Mouse (Mus musculus): ENCODE results near the gene Hoxc12.

Hoxc12 gene

DNA sequence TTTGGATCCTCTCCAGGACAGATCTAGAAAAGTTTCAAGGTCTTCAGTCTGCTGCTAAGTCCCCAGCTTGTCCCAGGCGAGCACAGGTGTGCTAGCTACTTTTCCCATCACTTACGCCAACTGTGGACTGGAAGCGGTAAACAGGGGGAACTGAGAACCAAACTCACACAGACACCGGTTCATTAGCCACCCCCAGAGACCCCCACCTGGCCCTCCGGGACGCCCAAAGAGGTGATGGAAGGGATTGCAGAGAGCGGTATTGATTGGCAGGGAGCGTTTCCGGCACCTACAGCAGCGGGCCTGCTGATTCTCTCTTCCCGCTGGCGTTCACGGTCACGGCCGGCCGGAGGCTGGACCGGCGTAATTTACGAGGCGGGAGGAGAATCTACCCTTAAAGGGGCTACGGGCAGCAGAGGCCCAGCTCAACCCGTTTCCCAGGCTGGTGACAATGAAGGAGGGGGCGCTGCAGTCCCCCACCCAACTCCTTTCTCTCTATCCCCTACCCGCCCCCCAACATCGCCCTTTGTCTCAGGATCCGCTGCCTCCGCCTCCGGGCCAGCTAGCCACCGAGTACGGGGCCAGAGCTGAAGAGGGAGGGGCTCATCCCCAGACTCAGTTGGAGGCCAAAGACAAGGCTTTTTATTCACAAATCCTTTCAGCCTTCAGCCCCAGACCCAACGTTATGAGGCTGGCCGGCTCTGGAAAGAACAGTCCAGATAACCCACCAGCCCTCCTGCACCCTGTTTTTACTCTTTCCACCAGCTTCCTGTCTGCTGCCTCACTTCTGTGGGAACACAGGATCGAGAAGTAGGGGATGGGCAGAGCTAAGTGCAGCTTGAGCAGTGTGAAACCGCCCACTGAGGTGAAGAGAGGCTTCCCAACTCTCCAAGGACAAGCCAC lies 2.9 kb downstream of the Hoxc12 start:
- peak; percentile 79 for DNase-seq

DNA sequence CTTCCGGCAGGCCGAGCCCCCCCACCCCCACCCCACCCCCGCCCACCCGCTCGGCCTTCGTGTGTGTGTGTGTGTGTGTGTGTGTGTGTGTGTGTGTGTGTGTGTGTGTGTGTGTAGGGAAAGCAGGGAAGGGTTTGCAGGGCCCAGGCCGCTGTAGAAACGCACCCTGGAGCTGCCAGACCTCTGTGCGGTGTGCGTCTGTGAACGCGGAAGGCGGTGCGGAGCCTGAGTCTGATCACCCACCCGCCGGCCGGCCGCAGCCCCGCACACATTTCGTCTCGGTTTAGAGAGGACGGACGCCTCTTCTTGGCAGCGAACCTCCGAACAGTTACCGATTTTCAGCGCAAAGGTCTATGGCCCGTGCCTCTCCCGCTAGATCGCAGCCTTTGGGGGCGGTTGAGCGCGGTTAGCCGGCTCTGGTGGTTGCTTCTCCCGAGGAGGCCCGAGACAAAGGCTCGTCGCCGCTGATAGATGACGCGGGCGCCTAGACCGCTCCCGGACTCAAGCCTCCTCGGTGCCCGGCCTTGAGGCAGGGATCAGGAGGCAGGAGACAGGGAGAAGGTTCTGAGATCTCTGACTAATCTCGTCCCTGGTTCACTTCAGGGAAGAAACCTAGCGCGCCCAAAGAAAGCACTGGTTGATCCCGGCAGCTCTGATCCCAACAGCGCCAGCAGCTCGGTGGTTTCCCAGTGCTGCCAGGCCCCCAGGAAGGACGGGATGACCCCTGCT lies 6.3 kb downstream of the Hoxc12 start:
- no peak for DNase-seq

DNA sequence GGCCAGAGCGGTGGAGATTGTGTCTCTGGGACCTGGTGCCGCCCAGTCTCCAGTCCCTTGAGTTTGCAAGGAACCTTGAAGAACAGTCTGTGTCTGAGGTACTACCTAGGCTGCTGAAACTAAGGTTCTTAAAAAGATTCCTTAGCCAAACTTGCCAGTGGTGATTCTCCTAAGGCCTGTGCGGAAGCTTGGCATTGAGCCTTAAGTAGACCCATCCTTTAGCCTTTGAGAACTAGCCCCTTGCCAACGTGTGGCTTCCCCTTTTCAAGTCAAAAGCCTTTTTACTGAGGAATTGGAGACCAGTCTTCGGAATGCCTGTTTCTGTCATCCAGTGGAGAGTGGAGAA lies 6.9 kb downstream of the Hoxc12 start:
- DNase-seq, result no peak

DNA sequence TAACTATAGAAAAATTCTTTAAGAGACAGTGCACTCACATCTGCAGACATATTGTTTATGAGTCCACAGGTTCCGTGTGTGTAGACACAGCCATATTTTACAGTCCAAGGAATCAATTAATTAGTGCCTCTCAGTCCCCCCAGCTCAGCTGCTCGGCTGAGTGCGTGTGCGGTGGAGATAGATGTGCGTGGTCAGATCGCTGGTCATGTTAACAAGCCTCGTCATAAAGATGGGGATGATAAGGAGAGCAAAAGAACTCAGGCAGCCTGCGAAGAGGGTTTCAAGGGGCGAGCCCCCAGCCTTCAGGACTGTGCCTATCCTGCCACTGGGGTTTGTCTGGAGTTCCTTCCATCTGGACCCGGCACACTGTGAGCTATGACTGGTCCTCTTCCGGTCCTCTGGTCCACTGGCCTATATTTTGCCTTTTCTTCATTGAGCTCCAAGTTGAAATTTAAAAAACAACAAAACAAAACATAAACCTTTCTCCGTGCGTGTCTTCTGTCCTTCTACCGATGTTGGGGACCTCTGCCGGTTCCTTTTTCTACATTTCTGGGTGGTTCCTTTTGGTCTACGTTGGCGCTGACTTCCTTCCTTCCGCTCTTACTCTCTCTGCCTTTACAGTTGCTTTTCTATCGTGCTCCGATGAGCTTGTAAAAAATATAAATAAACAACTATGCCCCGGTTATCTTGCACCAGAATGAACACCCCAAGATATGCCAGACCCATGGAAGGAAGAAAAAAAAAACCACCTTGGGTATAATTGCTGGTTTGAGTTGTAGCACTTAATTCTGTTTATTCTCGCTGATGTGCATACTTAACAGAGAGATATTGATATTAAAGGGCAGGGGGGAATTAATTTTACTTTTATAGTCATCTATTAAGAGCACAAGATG lies 8.9 kb downstream of the Hoxc12 start:
- DNase-seq, result no peak

DNA sequence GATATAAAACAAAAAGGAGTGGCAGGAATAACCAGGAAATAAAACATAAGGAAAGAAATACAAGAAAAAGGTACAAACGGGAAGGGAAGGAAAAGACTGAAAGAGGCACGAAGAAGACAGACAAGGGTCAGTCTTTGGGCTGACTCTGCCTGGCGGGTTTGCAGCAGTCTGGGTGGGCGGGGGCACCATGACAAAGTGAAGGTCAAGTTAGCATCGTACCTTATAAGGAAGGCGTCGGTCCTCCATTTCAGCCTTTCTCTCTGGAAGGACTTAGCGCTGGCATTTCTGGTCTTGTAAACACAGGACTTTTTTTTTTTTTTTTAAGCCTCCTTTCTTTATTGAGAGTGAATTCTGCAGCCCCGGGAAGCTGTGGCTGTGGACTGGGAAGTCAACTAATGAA lies 10.7 kb downstream of the Hoxc12 start:
- no peak for DNase-seq

DNA sequence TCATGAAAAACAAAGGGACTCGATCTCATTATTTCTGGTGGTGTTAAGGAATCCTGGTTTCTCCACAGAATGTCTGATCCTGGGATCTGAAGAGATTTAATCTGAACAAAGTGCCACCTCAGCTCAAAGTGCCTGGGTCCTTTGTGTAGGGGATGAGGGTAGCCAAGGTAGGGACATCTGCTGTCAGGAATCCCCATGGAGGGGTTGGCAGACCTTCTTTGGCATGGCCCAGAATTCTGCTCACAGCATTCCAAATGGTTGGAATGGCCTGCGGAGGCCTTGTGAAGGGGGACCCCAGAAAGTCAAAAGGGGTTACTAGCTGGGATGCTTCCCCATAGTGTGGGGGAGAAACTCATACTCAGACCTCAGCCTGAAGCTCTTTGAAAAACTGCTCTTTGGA lies 12.3 kb downstream of the Hoxc12 start:
- DNase-seq, result no peak

DNA sequence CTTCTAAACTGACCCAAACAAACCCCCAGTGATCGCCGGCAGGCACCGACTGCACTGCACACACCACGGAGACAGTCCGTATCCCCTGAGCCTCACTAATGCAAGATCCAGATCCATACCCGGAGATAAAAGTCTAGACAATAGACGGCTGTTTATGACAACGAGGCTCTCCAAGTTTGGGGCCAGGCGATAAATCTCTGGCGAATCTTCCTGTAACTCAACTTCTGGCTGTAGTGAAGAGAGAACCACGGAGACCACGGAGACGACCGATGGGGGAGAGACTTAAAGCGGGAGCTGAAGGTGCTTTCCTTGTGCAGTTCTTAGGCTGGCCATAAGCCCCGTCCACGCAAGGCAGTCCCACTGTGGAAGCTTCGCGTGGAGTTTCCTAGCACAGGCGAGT lies 13.1 kb downstream of the Hoxc12 start:
- no peak for DNase-seq

DNA sequence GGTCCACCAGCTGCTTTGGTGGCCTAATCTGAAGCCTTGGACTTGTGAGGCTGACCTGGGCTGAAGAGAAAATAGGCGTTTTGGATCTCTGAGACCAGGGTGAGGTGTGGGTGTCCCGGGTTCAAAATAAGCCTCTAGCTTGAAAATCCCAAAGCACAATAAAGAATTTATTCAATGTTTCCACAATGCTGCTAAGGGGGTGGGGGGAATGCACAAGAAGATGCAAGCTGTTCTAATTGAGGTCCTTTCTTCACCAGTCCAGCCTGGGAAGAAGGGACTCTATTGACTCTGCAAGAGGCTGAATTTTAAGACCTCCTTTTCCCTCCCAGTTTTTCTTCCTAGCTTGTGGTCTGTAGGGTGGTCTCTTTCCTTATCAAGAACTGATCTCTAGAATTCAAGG lies 14.3 kb downstream of the Hoxc12 start:
- DNase-seq, result no peak

DNA sequence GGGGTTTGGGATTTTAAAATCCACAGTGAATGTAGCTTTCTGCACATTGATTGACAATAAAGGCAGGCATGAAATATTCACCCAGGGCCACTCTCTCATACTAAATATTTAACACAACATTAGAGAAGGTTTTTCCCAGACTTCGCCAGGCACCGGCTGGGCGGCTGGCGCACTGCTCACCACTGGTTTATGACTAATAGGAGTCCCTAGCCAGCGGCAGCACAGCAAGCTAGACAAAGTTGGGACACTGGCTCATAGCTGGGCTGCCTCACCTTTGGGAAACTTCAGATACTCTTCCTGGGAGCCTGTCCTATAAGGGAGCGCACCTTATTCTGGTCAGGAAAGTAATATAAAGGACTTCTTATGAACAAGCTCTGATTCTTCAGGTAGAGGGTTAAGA lies 17.0 kb downstream of the Hoxc12 start:
- DNase-seq, result no peak

DNA sequence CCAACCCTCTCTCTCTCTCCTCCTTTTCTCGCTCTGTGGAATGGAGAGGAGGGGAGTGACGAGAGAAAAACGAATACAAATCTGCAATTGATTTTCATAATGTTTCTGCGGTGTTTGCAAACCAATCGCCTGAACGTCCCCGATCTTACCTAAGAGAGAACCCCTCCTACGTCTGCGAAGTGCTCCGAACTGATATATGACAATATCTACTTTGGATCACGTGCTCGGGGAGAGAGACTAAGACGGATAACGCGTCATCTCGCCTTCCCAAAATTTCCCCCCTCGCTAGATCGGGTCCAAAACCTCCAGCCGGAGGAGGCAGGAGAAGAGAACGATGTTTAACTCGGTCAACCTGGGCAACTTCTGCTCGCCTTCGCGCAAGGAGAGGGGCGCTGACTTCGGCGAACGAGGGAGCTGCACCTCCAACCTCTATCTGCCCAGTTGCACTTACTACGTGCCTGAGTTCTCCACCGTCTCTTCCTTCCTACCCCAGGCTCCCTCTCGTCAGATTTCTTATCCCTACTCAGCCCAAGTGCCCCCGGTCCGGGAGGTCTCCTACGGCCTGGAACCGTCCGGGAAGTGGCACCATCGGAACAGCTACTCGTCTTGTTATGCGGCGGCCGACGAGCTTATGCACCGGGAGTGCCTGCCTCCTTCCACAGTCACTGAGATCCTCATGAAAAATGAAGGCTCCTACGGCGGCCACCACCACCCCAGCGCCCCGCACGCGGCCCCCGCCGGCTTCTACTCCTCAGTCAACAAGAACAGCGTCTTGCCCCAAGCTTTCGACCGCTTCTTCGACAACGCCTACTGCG lies 17.8 kb downstream of the Hoxc12 start, which contains the start of gene Hoxc11:
Gene Hoxc11 (plus strand): TSS at position 236 of the 815 bp plus-strand sequence.
- DNase-seq, result no peak

DNA sequence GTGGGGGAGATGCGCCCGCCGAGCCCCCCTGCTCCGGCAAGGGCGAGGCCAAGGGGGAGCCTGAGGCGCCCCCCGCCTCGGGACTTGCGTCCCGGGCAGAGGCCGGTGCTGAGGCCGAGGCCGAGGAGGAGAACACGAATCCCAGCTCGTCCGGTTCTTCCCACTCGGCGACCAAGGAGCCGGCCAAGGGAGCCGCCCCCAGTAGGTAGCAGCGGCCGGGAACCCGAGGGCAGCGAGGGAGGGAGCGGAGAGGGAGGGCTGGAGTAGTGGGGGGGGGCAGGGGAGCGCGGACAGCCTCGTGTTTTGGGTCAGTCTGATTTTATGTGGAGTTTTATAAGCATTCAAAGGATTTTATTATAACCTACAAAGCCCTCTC lies 18.4 kb downstream of the Hoxc12 start:
- no peak for DNase-seq

DNA sequence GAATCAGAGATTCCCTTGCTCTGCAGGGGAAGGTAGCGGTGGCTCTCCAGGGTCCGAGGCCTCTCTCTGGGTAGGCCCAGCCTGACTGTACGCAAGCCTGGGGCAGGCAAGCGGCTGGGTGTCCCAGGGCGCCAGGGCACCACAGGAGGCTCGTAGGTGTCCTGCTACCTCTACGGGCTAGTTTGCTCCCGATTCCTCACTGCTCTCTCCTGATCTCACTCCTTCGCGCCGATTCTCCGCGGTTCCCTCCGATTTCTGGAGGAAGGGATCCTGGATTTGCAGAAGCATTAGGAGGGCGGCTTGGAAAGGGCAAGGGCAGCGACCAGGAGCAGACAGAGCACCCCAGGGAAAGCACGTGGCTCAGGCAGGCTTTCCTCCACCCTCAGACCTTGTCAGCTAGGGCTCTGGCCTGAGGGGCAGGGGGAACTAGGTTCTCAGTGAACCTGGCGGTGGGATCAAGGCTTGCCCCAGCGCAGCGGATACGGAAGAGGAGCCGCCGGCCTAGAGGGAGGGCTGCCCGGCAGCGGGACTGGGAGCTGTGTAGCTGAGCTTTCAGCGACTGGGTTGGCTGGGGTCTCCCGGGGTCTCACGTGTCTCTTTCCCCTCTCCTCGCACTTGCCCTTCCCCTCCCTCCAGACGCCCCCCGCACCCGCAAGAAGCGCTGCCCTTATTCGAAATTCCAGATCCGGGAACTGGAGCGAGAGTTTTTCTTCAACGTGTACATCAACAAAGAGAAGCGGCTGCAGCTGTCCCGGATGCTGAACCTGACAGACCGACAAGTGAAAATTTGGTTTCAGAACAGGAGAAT lies 19.5 kb downstream of the Hoxc12 start:
- no peak for DNase-seq

DNA sequence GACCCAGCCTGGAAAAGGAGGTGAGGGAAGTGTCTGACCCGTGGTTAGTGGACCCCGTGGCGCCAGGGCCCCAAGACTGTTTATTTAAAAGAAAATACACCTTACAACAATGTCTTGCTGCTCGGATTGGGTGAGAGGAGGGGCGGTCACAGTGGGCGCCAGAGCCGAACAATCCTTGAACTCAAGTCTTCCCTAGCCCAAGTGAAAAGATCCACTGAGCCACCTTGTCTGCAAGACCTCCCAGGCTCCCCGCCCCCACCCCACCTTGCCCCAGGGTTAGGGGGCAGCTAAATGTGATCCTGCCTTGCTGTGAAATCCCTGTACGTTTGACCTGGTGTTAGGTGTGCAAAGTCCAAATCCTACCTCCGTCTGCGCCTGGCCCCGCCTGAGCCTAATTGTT lies 20.3 kb downstream of the Hoxc12 start:
- DNase-seq, result no peak

DNA sequence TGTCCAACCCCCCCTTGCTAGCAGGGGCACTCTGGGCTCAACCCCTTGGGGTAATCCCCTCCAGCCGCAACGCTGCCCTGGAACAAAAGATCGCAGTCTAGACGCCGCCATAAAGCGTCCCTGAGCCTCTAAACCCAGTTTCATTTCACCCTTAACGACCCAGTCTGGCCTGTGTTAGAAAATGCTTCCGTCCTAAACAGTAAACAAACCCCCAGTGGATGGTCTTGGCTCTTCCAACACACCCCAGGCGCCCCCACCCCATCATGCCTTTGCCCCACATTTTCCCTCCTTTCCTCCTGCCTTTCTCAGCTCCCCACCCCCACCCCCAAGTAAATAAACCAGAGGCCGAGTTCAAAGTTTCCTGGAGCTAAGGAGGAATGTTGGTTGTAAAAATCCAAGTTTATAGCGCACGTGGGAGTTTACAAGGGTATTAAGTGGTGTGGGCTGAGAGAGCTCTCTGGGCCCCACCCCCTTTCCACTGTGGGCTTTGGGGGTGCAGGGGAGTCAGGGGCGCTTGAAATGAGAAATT lies 23.2 kb downstream of the Hoxc12 start:
- no peak for DNase-seq

DNA sequence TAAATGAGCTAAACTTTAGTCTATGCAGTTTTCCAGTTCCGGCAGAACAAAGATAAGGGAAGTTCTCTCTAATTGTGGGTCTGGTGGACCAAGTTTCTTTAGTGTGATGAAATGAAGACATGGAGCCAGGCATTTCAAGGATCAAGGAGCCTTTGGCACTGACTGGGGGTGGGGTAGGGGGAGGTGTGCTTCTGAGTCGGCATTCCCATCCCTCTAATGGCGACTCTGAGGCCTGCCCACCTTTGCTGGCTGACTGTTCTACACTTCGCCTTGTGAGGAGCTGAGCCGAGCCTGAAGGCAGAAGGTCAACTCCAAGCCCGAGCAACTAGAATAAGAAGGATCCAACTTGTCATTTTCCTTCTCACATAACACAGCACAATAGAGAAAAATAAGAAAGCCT lies 25.2 kb downstream of the Hoxc12 start:
- DNase-seq, result no peak

DNA sequence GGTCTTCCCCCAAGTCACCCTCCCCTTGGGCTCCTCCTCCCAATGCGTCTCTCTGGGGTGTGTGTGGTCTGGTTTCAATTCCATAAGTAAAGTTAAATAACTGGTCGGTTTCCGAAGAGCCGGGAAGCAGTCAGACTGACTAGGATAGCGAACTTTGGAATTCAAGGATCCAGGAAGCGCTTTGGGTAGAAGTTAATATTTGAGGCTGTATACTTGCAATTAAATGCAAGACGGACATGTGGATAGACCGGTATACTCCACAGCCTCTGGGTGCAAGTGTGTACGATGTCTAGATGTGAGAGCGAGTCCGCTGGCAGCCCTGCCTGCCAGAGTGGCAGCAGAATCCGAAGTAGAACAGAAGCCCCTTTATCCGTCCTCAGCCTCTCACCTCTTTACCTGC lies 25.9 kb downstream of the Hoxc12 start:
- DNase-seq, result no peak

DNA sequence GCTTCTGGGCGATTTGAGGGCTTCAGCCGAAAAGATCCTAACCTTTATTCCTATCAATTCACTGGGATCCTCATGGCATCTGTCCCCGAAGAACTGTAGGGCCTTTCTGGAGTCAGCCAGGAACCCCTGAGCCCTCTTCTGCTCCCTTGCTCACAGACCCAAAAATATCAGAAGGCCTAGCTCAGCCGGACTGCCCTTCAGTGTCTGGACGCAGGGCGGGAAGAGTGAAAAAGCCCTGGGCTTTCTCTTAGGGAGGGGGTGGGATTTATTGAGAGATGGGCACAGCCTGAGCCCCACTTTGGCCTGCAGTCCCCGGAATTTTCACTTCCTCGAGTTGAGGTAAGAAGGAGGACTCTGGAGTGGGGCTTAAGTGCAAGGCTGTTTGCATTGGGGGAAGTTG lies 26.7 kb downstream of the Hoxc12 start:
- no peak for DNase-seq

DNA sequence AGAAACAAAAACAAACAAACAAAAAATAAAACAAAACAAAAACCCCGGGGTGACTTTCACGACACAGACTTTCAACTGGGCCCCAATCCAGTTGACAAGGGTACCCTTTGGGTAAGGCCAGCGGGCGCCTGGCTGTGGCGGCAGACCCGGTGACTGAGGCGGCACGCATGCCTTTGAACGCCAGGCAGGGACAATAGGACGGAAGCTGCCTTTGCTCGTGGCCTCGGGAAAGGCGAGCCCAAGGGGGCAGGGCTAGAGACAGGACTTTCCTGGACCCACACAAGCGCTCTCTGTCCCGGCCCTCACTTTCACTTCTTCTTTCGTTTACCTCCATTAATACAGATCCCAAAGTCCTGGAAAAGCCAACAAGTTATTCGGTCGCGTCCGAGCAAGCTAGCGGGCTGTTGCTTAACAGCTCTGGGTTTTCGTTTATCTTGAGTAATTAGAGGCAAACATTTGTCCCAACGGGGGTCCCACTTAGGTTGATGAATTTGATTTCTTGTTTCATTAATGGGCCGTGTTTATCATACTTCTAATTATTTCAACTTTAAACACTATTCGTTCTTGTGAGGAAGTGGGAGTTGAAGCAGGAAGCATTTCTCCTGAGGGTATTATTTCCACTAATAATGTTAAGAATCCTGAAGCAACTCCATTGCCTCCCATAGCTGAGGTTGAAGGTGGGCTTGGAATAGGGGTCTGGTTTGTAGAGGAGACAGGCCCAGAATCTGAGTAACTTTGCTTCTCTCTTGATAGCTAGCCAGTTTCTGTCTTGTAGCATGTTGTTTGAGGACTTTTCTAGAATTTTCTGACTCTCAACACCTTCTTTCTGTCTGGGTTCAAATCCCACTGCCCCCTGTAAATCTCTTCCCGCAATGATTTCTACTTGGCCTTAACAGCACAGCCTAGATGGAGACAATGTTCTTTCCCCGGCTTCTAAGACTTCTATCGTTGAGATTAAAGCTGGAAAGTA lies 27.4 kb downstream of the Hoxc12 start:
- no peak for DNase-seq

DNA sequence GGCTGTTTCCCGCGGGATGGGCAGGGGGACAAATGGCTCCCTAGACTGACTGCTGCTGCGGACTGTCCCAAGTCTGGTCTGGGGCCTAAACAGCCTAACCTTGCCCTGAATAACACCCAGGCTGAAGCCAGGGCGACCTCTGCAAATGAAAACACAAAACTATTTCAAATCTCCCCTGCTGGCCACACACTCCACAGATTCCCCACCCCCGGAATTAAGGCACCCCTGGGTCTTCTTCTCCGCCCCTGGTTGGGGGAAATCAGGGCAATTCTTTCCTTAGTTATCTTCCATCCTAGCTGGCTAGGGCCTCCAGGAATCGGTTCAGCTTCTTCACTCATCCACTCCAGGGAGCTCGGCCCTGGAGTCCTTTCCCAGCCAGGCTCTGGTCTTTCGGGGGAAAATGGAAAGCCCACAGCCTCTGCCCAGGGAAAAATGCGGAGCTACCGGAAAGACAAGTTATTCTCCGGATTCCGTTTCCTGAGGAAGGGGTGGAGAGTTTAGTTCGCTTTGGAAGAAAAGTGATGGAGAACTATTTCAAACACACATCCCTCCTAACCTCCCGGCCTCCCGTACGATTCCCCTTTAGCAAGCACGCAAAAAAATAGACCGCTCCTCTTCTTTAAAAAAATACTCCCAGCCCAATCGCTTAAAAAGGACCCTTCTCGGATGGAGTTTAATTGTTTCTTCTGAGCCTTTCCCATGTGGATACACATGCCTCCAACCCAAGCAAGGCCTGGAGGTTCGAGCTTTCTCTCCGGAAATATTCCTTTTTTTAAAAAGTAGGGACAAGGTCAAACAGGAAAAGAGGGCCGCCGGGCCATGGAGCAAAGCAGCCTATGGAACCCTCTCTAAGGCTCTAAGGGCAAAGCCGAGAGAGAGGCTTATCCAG lies 28.7 kb downstream of the Hoxc12 start:
- DNase-seq, result no peak
